Mouse (Mus musculus): ENCODE measurements around the gene Prdm5. TPM values are rescaled to one million over a fixed set of nuclear protein-coding genes. Genes with fewer than 3 reads are reported as not detected.

Gene Prdm5
- polyA plus RNA-seq, 1 experiment from 2014 or later: 0.52 TPM

DNA sequence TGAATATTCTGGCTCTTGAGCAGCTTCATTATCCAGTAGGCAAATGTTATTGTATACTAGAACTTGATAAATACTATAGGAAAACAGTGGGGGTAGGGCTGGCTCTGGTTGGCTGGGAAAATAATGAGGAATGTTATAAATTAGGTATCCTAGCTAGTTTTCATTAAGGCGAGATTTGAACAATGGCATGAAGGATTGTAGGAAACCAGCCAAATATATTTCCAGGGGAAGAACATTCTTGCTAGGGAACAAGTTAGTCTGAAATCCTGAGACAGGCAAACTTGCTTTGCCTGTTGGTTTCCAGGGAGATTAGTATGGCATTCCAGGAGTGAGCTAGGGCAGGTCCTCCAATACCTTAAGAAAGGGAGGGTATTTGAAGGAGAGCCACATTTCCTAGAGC, 4.9 kb downstream of the Prdm5 start:
- no peaks in the 10 kb centered on the region for H3K36me3 ChIP-seq (ENCODE audit: inconsistent target)
- H3K27ac ChIP-seq: no peak overlapping the region
- 100% methylated on average over 1 of the region's 1 CpGs for WGBS (ENCODE audit: missing documents)
- no peak overlapping the region for H3K4me3 ChIP-seq (ENCODE audit: inconsistent target)
- no peaks in the 10 kb centered on the region for H3K79me2 ChIP-seq (ENCODE audit: inconsistent target)

DNA sequence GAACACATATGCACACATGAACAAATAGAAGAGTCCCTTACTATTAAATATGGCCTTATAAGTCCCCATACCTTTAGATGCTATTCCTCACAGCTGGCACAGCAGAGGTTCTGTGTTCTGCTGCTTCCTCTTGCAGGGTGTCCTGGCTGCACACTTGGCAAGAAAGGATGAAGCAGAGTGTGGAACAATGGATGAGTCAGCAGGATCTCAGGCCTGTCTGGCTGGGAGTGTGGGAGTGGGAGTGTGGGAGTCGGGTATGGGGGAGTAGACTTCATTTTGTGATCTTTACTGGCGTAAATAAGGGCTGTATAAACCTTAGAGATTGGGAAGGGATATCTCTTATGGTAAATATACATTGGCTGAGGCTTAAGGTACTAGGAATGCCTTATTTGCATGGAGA, 14.1 kb downstream of the Prdm5 start:
- no peaks in the 10 kb centered on the region for H3K79me2 ChIP-seq (ENCODE audit: inconsistent target)
- H3K27ac ChIP-seq: no peak overlapping the region
- H3K4me3 ChIP-seq (ENCODE audit: inconsistent target): no peak overlapping the region
- WGBS (ENCODE audit: missing documents): 85% methylated on average over 2 of the region's 2 CpGs
- no peaks in the 10 kb centered on the region for H3K36me3 ChIP-seq (ENCODE audit: inconsistent target)

DNA sequence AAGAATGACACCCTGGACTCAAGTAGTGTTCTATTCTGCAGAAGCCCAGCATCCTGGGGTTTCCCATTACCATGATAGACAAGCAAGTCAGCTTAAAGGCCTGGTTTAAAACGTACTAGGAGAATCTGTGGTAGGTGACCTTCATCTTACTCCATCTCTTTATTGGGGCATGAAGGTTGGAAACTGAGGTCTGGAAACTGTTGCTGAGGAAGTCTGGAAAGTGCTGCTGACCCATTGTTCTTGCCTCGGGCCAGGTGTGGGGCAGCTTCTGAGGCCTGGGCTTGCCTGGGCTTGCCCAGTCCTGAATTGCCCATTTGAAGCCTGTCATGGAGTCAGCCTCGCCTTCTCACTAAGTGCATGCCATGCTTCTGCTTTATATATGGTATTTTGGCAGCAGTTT, 17.8 kb downstream of the Prdm5 start:
- H3K79me2 ChIP-seq (ENCODE audit: inconsistent target): no peaks in the 10 kb centered on the region
- no peaks in the 10 kb centered on the region for H3K36me3 ChIP-seq (ENCODE audit: inconsistent target)
- WGBS (ENCODE audit: missing documents): 98% methylated on average over 3 of the region's 3 CpGs
- no peak overlapping the region for H3K4me3 ChIP-seq (ENCODE audit: inconsistent target)
- H3K27ac ChIP-seq: no peak overlapping the region

DNA sequence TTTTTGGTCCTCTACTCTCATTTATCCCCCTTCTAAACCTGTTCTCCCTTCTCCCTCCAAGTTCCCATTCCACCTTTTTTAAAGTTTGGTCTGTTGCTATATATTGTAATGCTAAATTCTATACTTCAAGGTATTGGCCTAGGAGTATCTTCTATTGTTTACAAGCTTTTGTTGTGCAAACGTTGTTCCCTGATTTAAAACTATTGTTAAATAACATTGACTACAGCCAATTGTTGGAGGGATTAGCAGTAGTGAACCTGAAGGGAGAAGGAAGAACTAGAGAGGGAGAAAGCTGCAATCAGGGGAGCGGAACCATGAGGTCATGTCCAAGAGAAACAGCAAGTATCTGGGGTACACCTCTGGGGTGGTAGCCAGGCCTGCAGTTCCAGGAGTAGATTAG, 18.5 kb downstream of the Prdm5 start:
- Histone ChIP-seq H3K36me3 (ENCODE audit: inconsistent target) (no peaks in the 10 kb centered on the region), H3K79me2 (ENCODE audit: inconsistent target) (no peaks in the 10 kb centered on the region), H3K27ac (no peak overlapping the region), H3K4me3 (ENCODE audit: inconsistent target) (no peak overlapping the region)
- 89% methylated on average over 2 of the region's 2 CpGs for WGBS (ENCODE audit: missing documents)

DNA sequence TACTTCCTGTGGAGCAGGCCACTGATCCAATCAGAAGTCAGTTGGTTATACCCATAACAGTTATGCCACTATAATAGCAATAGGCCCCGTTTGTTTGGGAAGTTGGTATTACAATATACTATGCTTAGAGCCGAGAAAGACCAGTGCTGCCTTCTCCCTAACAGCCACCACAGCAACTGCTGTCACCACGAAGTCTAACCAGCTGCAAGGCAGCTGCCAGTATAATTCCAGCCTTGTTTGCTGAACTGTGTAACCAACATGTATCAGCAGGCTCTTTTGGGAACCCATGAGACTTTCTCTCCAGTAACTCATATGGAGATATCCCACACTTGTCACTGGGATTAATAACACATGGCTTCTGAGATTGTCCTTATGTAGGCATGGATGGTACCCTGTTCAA, 19.6 kb downstream of the Prdm5 start:
- no peak overlapping the region for H3K27ac ChIP-seq
- no peak overlapping the region for H3K4me3 ChIP-seq (ENCODE audit: inconsistent target)
- no peaks in the 10 kb centered on the region for H3K36me3 ChIP-seq (ENCODE audit: inconsistent target)
- H3K79me2 ChIP-seq (ENCODE audit: inconsistent target): no peaks in the 10 kb centered on the region
- 85% methylated on average over 3 of the region's 3 CpGs for WGBS (ENCODE audit: missing documents)

DNA sequence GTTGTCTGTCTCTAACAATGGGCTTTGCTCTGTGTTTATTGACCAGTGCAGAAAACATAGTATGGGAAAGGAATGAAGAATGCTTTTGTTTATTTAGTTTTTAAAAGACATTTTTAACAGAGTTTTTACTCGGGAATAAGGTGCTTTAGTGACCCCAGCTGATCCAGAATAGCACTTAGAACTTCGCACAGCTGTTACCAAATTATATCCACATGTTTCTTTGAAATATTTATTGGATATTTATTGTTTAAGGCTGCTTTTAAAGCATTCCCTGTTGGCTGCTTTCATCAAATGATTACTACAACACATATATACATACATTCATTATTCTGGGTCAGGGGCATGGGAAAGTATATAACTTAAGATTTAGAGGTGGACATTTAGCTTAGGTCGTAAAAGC, 32.9 kb downstream of the Prdm5 start:
- Histone ChIP-seq H3K4me3 (ENCODE audit: inconsistent target) (no peak overlapping the region), H3K79me2 (ENCODE audit: inconsistent target) (no peaks in the 10 kb centered on the region), H3K36me3 (ENCODE audit: inconsistent target) (no peaks in the 10 kb centered on the region), H3K27ac (no peak overlapping the region)
- WGBS (ENCODE audit: missing documents): 88% methylated on average over 3 of the region's 3 CpGs

DNA sequence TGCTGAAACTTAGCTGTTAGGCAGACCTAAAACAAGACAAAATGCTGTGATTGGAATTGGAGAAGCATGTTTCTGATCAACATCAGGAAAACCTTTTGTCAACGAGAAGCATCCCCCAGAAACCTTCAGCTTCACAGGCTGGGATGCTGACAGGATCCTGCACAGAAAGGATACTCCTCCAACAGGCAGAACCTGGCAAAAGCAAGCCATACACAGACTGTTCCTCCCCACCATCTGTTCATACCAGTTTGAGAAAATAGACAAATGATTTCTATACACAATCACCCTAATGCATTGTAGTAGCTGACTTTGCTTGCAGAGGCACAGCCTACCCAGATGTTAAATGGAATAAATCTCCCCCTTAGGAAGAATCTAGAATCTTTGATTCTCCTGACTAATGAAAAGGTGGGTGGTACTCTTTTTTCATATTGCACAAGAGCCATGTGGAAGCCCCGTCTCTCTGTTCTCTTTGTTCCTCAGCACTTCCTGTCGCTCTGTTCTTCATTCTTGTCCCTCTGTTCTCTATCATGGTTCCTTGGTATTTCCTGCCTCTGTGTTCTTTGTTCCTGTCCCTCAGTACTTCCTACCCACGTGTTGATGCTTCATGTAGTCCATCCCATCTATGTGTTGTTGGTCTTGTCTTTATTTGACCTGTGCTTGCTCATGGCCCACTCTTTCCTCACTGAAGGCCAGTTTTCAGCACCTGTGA, 39.4 kb downstream of the Prdm5 start:
- Histone ChIP-seq H3K36me3 (ENCODE audit: inconsistent target) (no peaks in the 10 kb centered on the region), H3K79me2 (ENCODE audit: inconsistent target) (no peaks in the 10 kb centered on the region), H3K27ac (no peak overlapping the region), H3K4me3 (ENCODE audit: inconsistent target) (no peak overlapping the region)
- WGBS (ENCODE audit: missing documents): 49% methylated on average over 4 of the region's 4 CpGs

DNA sequence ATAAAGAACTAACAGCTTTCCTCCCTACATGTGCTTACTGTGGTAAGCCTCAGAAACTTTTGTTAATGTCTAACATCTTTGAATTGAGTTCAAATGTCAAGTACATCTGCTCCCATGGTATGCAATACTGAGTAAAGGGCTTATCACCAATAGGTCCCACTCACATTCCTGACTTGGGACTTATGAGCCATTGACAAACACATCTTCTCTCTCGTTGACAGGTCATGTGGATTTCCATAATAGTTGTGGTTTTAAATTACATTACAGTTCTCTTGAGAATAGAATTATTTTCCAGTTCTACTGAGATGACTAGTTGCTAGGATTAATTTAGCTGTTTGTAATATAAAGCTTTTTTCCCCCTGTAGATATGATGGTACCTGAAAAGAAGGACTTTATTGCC, 49.9 kb downstream of the Prdm5 start:
- no peaks in the 10 kb centered on the region for H3K36me3 ChIP-seq (ENCODE audit: inconsistent target)
- no peak overlapping the region for H3K27ac ChIP-seq
- no peaks in the 10 kb centered on the region for H3K79me2 ChIP-seq (ENCODE audit: inconsistent target)
- no peak overlapping the region for H3K4me3 ChIP-seq (ENCODE audit: inconsistent target)
- WGBS (ENCODE audit: missing documents): 80% methylated on average over 1 of the region's 1 CpGs

DNA sequence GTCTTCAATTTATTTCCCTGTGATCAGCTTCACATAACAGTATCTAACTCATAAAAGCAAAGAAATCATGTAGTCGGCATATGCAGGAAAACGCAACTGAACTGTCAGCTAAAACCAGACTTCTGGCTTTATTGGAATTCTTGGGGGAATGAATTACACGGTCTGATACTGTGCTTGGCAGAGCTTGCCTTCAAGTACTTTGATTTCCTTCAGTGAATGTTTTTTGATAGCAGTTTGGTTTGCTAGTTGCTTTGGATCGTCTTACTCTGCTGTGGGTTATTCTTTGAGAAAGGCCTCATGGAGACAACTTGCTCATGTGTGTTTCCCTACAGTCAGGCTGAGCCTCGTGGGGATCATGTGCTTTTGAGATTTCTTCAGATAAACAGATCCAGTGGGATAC, 52.7 kb downstream of the Prdm5 start:
- H3K36me3 ChIP-seq (ENCODE audit: inconsistent target): no peaks in the 10 kb centered on the region
- 96% methylated on average over 5 of the region's 5 CpGs for WGBS (ENCODE audit: missing documents)
- H3K27ac ChIP-seq: no peak overlapping the region
- H3K79me2 ChIP-seq (ENCODE audit: inconsistent target): no peaks in the 10 kb centered on the region
- no peak overlapping the region for H3K4me3 ChIP-seq (ENCODE audit: inconsistent target)

DNA sequence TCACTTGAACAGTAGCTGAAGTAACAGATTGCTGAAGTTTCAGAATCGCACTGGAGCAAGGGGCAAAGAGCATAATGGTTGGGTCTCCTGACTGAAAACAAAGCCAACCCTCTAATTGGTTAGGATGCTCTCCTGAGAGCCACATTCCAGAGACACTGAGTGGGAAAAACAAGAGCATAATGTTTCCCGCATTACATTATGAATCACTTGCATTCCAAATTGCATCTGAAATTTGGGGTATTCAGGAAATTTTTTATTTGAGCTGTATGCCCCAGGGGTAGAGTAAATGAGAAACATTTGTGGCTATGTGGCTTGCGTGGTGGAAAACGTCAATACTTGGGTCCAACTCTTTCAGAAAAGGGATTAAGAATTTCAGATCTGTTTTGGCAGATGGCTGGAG, 55.2 kb downstream of the Prdm5 start:
- 95% methylated on average over 4 of the region's 4 CpGs for whole genome bisulfite sequencing (ENCODE audit: missing documents)
- H3K4me3 ChIP-seq (ENCODE audit: inconsistent target): no peak overlapping the region
- H3K27ac ChIP-seq: no peak overlapping the region
- no peaks in the 10 kb centered on the region for H3K36me3 ChIP-seq (ENCODE audit: inconsistent target)
- no peaks in the 10 kb centered on the region for H3K79me2 ChIP-seq (ENCODE audit: inconsistent target)

DNA sequence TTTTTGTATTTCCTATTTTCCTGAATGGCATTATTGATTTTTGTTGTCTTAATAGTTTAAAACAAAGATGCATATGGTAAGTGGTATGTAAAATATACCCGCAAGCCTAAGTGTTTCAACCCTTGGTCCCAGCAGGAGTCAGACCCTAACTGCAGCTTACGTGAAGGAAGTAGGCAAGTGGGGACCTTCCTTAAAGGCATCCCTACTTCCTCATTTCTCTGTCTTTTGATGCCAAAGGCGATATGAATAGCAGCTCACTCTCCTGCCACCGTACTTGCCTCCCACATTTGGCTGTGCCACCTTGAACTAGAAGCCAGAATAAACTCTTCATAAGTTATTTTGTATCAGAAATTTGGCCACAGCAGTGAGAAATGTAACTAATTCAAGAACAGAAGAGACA, 63.8 kb downstream of the Prdm5 start:
- WGBS (ENCODE audit: missing documents): 28% methylated on average over 4 of the region's 4 CpGs
- H3K36me3 ChIP-seq (ENCODE audit: inconsistent target): no peaks in the 10 kb centered on the region
- no peak overlapping the region for H3K27ac ChIP-seq
- H3K79me2 ChIP-seq (ENCODE audit: inconsistent target): no peaks in the 10 kb centered on the region
- no peak overlapping the region for H3K4me3 ChIP-seq (ENCODE audit: inconsistent target)

DNA sequence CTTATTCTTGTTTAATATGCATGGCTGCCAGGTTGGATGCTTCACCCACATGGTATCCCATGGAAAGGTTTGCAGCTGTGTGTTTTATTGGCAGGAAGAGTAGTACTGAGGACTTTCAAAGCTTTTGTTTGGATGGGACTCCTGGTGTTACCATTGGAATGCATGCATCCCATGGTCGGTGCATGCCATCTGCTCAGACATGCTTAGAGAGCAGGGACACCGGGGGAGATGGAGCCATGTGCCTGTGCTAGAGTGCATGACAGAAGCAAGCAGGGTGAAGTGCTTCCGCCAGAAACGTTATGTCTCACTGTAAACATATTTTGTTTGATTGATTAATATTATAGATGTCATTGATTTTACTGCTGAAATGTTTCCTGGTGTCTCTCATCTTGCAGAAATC, 70.3 kb downstream of the Prdm5 start:
- WGBS (ENCODE audit: missing documents): 93% methylated on average over 4 of the region's 4 CpGs
- H3K79me2 ChIP-seq (ENCODE audit: inconsistent target): no peaks in the 10 kb centered on the region
- H3K36me3 ChIP-seq (ENCODE audit: inconsistent target): no peaks in the 10 kb centered on the region
- H3K4me3 ChIP-seq (ENCODE audit: inconsistent target): no peak overlapping the region
- H3K27ac ChIP-seq: no peak overlapping the region

DNA sequence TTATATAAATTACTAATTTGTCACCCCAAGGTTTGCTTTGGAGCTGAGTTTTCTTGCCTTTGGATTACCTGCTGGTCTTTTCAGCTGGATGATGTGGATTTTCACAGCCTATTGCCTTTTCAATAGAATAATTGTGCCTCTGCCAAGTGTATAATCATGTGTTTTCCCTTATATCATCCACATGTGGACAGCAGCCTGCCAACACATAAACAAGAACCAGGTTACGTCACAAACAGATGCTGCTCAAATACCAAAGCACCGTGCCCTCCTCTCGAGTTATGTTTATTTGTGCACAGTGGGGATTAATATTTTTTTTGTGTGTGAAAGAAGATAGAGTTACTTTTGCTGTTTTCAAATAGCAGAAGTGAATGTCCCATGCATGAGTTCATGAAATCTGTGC, 70.9 kb downstream of the Prdm5 start:
- Histone ChIP-seq H3K27ac (no peak overlapping the region), H3K79me2 (ENCODE audit: inconsistent target) (no peaks in the 10 kb centered on the region), H3K4me3 (ENCODE audit: inconsistent target) (no peak overlapping the region), H3K36me3 (ENCODE audit: inconsistent target) (no peaks in the 10 kb centered on the region)
- 91% methylated on average over 3 of the region's 3 CpGs for WGBS (ENCODE audit: missing documents)

DNA sequence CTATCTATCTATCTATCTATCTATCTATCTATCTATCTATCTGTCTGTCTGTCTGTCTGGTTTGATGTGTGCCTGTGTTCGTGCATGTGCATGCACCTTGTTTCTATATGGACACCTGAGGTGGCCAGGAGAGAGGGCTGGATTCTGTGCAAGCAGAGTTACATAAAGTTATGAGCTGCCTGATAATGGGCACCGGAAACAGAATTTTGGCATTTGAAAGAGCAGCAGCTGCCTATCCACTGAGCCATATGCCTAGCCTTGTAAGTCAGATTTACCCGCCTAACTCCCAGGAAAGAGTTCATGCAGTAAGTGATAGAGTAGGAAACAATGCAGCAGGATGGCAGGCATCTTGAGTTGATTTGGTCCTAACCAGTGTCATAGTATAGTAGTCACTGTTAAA, 71.4 kb downstream of the Prdm5 start:
- 90% methylated on average over 3 of the region's 3 CpGs for WGBS (ENCODE audit: missing documents)
- Histone ChIP-seq H3K36me3 (ENCODE audit: inconsistent target) (no peaks in the 10 kb centered on the region), H3K4me3 (ENCODE audit: inconsistent target) (no peak overlapping the region), H3K79me2 (ENCODE audit: inconsistent target) (no peaks in the 10 kb centered on the region), H3K27ac (no peak overlapping the region)

DNA sequence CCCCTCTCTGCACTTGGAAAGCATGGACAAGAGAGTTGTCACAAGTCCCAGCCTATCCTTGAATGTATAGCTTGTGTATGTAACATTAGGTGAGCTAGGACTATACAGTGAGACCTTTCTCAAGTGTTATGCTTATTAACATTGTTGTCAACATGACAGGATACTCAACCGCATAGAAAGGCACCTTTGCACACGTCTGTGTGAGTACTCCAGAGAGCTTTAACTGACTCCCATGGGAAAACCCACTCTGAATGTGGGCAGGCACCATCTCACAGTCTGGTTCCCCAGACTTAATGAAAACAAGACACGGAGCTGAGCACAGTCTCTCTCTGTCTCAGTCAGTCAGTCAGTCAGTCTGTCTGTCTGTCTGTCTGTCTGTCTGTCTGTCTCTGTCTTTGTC, 75.2 kb downstream of the Prdm5 start:
- 90% methylated on average over 3 of the region's 3 CpGs for WGBS (ENCODE audit: missing documents)
- no peaks in the 10 kb centered on the region for H3K36me3 ChIP-seq (ENCODE audit: inconsistent target)
- H3K27ac ChIP-seq: no peak overlapping the region
- no peak overlapping the region for H3K4me3 ChIP-seq (ENCODE audit: inconsistent target)
- no peaks in the 10 kb centered on the region for H3K79me2 ChIP-seq (ENCODE audit: inconsistent target)

DNA sequence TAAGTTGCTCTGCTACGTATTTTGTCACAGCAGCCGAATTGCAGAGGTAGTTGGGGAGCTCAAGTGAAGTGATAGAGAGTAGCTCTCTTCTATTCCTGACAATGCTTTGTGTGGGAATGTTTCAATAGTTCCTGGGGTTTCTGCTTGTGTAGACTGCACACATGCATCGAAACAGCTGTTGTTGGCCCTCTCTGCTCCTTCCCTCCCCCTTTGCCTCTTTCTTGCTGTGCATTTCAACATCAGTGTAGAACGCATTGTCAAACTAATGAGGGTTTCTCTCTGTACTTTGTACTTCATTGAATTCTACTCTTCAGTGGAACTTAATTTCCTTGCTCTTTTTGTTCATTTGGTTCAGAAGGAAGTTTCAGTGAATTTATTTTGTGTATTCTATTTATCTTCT, 75.8 kb downstream of the Prdm5 start:
- 98% methylated on average over 4 of the region's 4 CpGs for WGBS (ENCODE audit: missing documents)
- Histone ChIP-seq H3K27ac (no peak overlapping the region), H3K4me3 (ENCODE audit: inconsistent target) (no peak overlapping the region), H3K36me3 (ENCODE audit: inconsistent target) (no peaks in the 10 kb centered on the region), H3K79me2 (ENCODE audit: inconsistent target) (no peaks in the 10 kb centered on the region)

Data from macrophage (primary cell).